Mouse (Mus musculus): ENCODE results near the gene Scfd2. TPM values are rescaled to one million over a fixed set of nuclear protein-coding genes. Genes with fewer than 3 reads are reported as not detected.

Gene Scfd2
- polyA plus RNA-seq, 1 experiment from 2014 or later: 21.6 TPM

Other genes with a start within 250 kb of the Scfd2 start
- 95.6 and 104 TPM in 2 replicates for gene Fip1l1, start 3.7 kb upstream of the Scfd2 start, polyA plus RNA-seq (2016; fragmentation: Nextera tagmentation; extraction: Ambion mirVana)
- 0.49 and 0.61 TPM in 2 replicates for gene Lnx1, start 171.2 kb upstream of the Scfd2 start, polyA plus RNA-seq (2016; fragmentation: Nextera tagmentation; extraction: Ambion mirVana)

Data from neural tube, embryonic 12.5 days (tissue).